Mouse (Mus musculus): ENCODE measurements around the gene Parp11. TPM values are rescaled to one million over a fixed set of nuclear protein-coding genes. Genes with fewer than 3 reads are reported as not detected.
A peak's percentile ranks its signal among the peaks of the same experiment; 100 is the strongest.

The Parp11 gene
- polyA plus RNA-seq, 1 experiment from 2014 or later, result 8.0 TPM

DNA sequence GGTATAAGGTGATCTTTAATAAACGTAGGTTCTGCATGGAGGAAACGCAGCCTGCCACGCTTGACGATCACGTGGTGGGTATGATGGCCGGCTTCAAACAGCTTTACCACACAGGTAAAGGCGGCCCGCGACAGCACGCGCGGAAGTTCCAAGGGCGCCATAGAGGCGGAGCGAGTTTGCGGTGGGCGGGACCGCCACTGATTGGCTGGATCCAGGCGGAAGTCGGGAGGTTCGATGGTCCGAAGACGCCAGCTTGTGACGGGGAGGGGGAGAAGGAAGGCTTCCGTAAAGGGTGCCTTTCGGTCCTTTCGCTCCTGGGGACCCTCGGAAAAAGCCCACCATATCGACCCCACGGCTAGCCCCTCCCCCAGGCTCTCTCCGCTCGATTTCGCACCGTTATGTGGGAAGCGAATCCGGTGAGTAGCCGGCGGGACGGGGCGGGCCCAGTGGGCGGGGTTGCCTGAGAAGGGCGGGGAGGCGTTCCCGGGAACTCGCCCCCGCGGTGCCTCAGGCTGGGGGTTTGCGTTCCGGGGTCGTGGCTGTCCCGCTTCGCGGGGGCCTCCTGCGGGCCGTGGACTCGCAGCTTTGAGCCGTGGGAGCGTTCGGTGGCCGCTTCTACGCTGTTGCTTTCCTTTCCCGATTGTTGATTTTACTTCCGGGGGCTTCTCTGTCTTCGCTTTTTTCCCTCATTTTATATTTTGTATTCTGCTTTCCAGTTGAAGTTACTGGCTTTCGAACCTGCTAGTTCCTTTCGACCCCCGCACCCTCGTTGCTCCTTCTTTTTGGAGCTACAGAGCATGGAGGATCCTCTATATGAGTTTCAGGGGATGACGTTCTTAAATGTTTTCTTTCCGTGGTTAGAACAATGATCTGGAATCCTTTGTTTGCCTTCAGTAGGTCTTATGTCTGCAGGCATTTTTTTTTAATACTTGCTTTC lies 7.0 kb downstream of the Parp11 start:
- ATAC-seq, result peak; percentile 99
- no peaks in the 10 kb centered on the region for H3K36me3 ChIP-seq (ENCODE audit: control insufficient read depth, insufficient read depth)
- peak overlapping the region; percentile 74 for H3K4me3 ChIP-seq (ENCODE audit: low read depth, low read length)
- H3K9ac ChIP-seq (ENCODE audit: low read depth, low read length), result peak overlapping the region; percentile 82
- TF ChIP-seq CTCF (IDR thresholded peaks at IDR 0.05; ENCODE audit: low read depth), result no peak
- 0 out of 2 replicates have a peak, but pooled peaks cover 8% of the 10 kb centered on the region for H3K4me1 ChIP-seq (replicated peaks; ENCODE audit: control insufficient read depth, insufficient read depth, low read length)
- peak overlapping the region; percentile 81 for H3K4me2 ChIP-seq (replicated peaks; ENCODE audit: low read depth)
- H3K9me3 ChIP-seq (ENCODE audit: control insufficient read depth), result no peaks in the 10 kb centered on the region
- H3K27ac ChIP-seq (ENCODE audit: low read depth, low read length), result peak overlapping the region; percentile 69
- no peaks in the 10 kb centered on the region for H3K27me3 ChIP-seq (replicated peaks; ENCODE audit: control insufficient read depth, insufficient read depth, low read length)
- under 1% methylated on average over 68 of the region's 70 CpGs for whole genome bisulfite sequencing

DNA sequence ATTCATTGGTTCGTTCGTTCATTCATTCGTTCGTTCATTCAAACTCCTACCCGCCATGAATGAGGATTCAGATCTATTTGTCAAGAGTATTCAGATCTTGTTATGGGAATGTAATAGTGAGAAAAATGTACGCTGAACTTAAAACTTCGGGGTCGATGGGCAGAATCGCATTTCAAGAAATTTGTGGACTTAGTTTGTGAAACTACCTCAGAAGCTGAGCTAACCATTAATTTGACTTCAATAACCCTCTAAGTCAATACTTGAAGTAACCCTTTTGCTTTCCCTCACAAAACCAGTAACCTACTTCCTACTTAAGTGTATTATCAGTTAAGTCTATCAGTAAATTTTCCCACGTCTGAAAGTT lies 7.7 kb downstream of the Parp11 start:
- Histone ChIP-seq H3K4me1 (replicated peaks; ENCODE audit: control insufficient read depth, insufficient read depth, low read length) (0 out of 2 replicates have a peak, but pooled peaks cover 8% of the 10 kb centered on the region), H3K4me2 (replicated peaks; ENCODE audit: low read depth) (peak overlapping the region; percentile 81), H3K9me3 (ENCODE audit: control insufficient read depth) (no peaks in the 10 kb centered on the region), H3K36me3 (ENCODE audit: control insufficient read depth, insufficient read depth) (no peaks in the 10 kb centered on the region), H3K9ac (ENCODE audit: low read depth, low read length) (peak overlapping the region; percentile 82), H3K27me3 (replicated peaks; ENCODE audit: control insufficient read depth, insufficient read depth, low read length) (no peaks in the 10 kb centered on the region), H3K27ac (ENCODE audit: low read depth, low read length) (no peak overlapping the region), H3K4me3 (ENCODE audit: low read depth, low read length) (peak overlapping the region; percentile 74)
- TF ChIP-seq CTCF (IDR thresholded peaks at IDR 0.05; ENCODE audit: low read depth), result no peak
- ATAC-seq, result no peak
- 26% methylated on average over 10 of the region's 10 CpGs for WGBS

DNA sequence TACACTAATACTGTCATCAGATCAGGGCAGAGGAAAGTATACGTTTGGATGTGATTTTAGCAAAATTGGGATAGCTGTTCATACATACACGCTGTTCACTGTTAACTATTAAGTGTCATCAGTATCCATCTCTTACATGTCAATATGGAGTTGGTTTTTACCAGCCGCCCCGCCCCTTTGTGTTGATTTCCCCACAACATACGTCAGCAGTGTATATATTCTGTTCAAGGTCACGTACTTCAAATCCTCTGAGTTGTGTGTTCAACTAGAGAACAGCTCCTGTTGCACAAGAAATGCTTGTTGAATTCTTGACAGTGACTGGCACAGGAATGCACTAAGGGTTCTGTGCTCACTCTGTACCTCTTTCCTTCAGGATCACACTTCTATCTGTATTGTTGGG lies 8.2 kb downstream of the Parp11 start:
- no peaks in the 10 kb centered on the region for H3K36me3 ChIP-seq (ENCODE audit: control insufficient read depth, insufficient read depth)
- ATAC-seq, result no peak
- 77% methylated on average over 6 of the region's 6 CpGs for WGBS
- no peaks in the 10 kb centered on the region for H3K27me3 ChIP-seq (replicated peaks; ENCODE audit: control insufficient read depth, insufficient read depth, low read length)
- H3K9me3 ChIP-seq (ENCODE audit: control insufficient read depth), result no peaks in the 10 kb centered on the region
- TF ChIP-seq CTCF (IDR thresholded peaks at IDR 0.05; ENCODE audit: low read depth), result no peak
- H3K4me1 ChIP-seq (replicated peaks; ENCODE audit: control insufficient read depth, insufficient read depth, low read length), result 0 out of 2 replicates have a peak, but pooled peaks cover 8% of the 10 kb centered on the region
- no peak overlapping the region for H3K27ac ChIP-seq (ENCODE audit: low read depth, low read length)
- H3K4me2 ChIP-seq (replicated peaks; ENCODE audit: low read depth), result peak overlapping the region; percentile 81; the same call in 1 of the 2 replicates
- no peak overlapping the region for H3K4me3 ChIP-seq (ENCODE audit: low read depth, low read length)
- H3K9ac ChIP-seq (ENCODE audit: low read depth, low read length), result no peak overlapping the region

DNA sequence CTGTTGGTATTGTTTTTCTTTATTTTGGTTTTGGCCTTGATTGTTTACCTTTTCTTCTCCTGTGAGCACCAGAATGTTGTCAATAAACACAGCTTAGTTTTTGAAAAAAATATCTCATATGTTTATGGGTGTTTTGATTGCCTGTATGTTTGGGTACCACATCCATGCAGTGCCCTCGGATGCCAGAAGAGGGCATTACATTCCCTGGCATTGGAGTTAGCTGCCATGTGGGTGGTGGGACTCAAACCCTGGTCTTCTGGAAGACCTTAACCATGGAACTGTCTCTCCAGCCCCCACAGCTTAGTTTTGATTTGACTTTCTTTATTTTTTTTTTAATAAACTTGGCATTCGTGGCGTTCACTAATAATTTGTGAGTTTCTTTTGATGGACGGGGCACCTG lies 8.8 kb downstream of the Parp11 start:
- Histone ChIP-seq H3K4me1 (replicated peaks; ENCODE audit: control insufficient read depth, insufficient read depth, low read length) (0 out of 2 replicates have a peak, but pooled peaks cover 8% of the 10 kb centered on the region), H3K27me3 (replicated peaks; ENCODE audit: control insufficient read depth, insufficient read depth, low read length) (no peaks in the 10 kb centered on the region), H3K4me2 (replicated peaks; ENCODE audit: low read depth) (no peak overlapping the region), H3K36me3 (ENCODE audit: control insufficient read depth, insufficient read depth) (no peaks in the 10 kb centered on the region), H3K27ac (ENCODE audit: low read depth, low read length) (no peak overlapping the region), H3K9me3 (ENCODE audit: control insufficient read depth) (no peaks in the 10 kb centered on the region), H3K9ac (ENCODE audit: low read depth, low read length) (no peak overlapping the region), H3K4me3 (ENCODE audit: low read depth, low read length) (no peak overlapping the region)
- peak; percentile 50 for TF ChIP-seq CTCF (IDR thresholded peaks at IDR 0.05; ENCODE audit: low read depth)
- no peak for ATAC-seq
- 97% methylated on average over 4 of the region's 4 CpGs for WGBS

DNA sequence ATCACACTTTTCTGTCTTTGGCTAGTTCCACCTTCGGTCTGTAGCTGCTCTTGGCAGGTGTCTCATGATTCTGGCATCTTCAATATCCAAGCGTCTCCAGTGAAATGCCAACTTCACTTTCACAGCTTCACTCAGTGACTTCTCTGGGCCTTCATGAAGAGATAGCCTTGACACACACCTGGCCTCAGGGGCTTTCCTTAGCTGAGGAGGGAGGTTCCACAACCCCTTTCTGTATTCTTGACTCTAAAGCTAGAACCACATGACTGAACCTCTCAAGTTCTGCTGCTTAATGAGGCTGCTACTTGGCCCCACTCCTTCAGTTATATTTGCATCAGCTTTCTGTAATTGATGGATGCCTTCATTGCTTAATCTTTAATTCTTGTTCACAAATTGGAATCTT lies 10.1 kb downstream of the Parp11 start:
- Histone ChIP-seq H3K4me1 (replicated peaks; ENCODE audit: control insufficient read depth, insufficient read depth, low read length) (0 out of 2 replicates have a peak, but pooled peaks cover 8% of the 10 kb centered on the region), H3K9me3 (ENCODE audit: control insufficient read depth) (no peaks in the 10 kb centered on the region), H3K9ac (ENCODE audit: low read depth, low read length) (no peak overlapping the region), H3K27ac (ENCODE audit: low read depth, low read length) (no peak overlapping the region), H3K4me3 (ENCODE audit: low read depth, low read length) (no peak overlapping the region), H3K4me2 (replicated peaks; ENCODE audit: low read depth) (no peak overlapping the region), H3K27me3 (replicated peaks; ENCODE audit: control insufficient read depth, insufficient read depth, low read length) (no peaks in the 10 kb centered on the region), H3K36me3 (ENCODE audit: control insufficient read depth, insufficient read depth) (no peaks in the 10 kb centered on the region)
- TF ChIP-seq CTCF (IDR thresholded peaks at IDR 0.05; ENCODE audit: low read depth), result no peak
- no peak for ATAC-seq
- 98% methylated on average over 2 of the region's 2 CpGs for whole genome bisulfite sequencing

DNA sequence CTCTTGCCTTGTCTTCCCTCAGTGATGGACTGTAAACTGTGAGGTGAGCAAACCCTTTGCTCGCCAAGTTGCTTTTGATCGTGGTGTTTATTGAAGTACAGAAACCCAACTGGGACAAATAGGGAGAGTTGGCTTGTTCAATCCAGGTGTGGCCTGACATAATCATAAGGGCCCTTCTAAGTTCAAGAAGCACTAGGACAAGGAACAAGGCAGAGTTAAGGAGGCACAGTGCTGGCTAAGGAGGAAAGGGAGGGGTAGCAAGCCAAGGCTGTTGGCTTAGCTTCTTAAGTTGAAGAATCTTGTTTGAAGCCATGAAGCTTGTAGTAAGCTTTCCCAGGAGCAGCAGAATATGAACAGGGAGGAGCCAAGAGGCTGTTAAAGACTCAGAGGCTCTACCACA lies 13.1 kb downstream of the Parp11 start:
- H3K27me3 ChIP-seq (replicated peaks; ENCODE audit: control insufficient read depth, insufficient read depth, low read length), result no peaks in the 10 kb centered on the region
- no peak for ATAC-seq
- H3K27ac ChIP-seq (ENCODE audit: low read depth, low read length), result no peak overlapping the region
- TF ChIP-seq CTCF (IDR thresholded peaks at IDR 0.05; ENCODE audit: low read depth), result no peak
- H3K4me2 ChIP-seq (replicated peaks; ENCODE audit: low read depth), result no peak overlapping the region
- no peaks in the 10 kb centered on the region for H3K36me3 ChIP-seq (ENCODE audit: control insufficient read depth, insufficient read depth)
- no peak overlapping the region for H3K4me3 ChIP-seq (ENCODE audit: low read depth, low read length)
- WGBS, result 81% methylated on average over 2 of the region's 2 CpGs
- no peaks in the 10 kb centered on the region for H3K4me1 ChIP-seq (replicated peaks; ENCODE audit: control insufficient read depth, insufficient read depth, low read length)
- no peak overlapping the region for H3K9ac ChIP-seq (ENCODE audit: low read depth, low read length)
- no peaks in the 10 kb centered on the region for H3K9me3 ChIP-seq (ENCODE audit: control insufficient read depth)

Data from intestine, postnatal 0 days (tissue).